Mouse (Mus musculus): ENCODE measurements around the gene Mrpl32.

Gene Mrpl32

DNA sequence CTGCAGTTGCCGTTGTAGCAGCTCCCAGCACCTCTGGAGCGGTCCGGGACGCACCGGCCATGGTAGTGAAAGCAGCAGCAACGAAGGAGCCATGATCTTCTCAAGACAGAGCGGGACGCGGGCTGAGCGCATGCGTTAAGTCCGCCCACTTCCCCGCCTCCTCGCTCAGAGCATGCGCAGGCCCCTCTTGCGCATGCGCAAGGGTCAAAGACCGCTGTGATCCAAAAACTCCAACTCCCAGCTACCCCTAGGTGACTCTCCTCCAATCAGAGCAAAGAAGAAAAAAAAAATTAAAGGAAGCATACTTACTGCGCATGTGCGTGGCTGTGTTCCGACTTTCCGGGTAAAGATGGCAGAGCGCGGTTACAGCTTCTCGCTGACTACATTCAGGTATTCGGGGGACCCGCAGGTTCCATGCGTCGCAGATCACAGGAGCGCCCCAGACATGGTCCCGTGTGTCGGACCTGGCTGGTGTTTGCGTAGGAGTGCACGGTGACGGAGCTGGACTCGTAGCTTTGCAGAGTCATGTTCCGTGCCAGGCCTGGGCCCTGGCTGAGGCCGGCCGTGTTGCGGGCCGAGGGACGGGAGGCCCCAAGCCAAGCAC is at the start of gene Mrpl32, which contains the start of gene Psma2:
Mrpl32 (minus strand) TSS at position 240 of the 604 bp plus-strand sequence.
Psma2 (plus strand) TSS at position 315 of the 604 bp plus-strand sequence.
- DNase-seq (ENCODE audit: low spot score in 2 of 2): peak; percentile 96 to 98

DNA sequence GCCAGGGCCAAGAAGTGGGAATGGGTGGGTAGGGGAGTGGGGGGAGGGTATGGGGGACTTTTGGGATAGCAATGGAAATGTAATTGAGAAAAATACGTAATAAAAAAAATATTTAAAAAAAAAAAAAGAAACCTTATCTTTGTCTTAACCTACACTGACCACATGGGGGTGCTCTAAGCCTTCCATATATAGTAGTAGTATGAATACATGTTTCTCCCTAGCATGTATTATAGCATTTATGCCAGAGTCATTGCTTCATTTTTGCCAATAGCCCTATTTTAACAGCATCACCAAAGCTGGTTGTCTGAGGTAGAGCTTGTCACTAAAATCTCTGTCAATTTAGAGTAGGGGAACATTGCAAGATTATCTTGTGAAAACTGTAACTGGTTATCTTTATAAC is 36.3 kb upstream of the Mrpl32 start:
- DNase-seq (ENCODE audit: low spot score in 2 of 2): no peak

DNA sequence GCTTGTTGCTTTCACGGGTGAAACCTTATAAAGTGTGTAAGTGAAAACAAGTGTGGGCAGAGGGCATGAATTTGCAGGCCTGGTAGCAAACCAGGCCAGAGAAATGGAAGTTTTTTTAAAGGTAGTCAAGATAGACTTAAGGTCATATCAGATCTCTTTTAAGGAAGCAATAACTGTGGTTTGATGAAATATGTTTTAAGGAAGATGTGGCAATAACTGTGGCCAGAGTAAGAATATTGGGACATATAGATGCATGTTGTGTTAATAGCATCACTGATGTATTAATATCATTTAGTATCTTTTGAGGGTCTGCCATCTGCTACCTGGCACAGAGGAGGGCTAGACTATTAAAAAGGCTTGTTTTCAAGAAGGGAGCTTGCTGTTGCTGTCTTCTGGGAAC is 27.0 kb upstream of the Mrpl32 start:
- no peak for DNase-seq (ENCODE audit: low spot score in 2 of 2)

DNA sequence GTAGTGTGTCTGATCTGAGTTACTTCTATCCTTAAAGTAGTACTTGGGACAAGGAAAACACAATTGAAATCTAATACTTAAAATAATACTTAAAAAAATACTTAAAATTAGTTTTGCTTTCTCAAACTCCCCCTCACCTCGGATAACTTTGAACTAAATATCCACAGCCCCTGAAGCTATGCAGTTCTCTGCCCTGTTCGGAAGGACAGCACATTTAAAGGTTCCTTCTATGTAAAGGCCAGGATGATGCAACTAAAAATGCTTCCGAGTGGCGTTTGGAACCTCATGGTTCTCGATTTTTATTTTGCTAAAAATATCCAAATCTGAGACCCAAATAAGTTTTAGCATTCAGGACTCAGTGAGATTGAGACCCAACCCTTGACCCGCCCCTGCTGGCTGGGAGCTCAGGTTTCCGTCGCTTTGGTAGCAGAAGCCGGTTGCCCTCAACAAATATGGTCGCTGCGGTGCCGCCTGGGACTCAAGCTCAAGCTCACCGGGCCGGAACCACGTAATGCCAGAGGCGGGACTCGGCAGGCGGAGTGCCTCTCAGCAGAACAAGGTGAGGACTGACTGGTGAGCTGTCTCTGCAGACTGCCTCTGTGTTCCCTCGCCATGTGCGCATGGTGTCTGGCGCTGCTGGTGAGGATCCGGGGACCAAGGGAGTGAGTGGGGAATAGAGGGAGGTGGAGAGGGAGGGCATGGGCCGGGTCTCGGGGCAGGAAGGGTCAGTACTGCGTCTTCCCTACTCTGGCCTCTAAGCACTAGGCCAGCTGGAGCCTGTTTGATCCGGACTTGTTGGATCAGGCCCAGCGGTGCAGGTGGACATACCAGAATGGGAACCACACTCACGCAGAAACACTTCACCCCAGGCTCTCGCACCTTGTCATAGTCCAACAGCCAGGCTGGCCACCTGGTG is 17.0 kb upstream of the Mrpl32 start, which contains the start of gene AW209491:
AW209491 (plus strand) TSS at position 429 of the 916 bp plus-strand sequence.
- peak; percentile 89 to 95 for DNase-seq (ENCODE audit: low spot score in 2 of 2)

DNA sequence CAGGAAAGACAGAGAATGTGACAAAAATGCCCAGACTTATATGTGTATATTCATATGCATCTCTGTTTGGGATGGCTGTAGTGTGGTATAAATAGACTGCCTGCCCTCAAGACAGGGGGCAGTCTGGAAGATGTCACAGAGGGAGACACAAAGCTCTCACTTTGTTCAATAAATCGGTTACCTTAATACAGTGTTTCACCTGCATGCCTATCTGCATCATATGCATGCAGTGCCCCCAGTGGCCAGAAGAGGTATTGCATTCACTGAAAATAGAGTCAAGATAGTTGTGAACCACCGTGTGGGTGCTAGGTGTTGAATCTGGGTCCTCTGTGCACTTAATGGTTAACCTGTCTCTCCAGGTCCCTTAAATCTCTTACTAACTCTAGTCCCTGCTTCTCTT is 5.8 kb upstream of the Mrpl32 start:
- DNase-seq (ENCODE audit: low spot score in 2 of 2): peak in 1 of 2 experiments; percentile 70

DNA sequence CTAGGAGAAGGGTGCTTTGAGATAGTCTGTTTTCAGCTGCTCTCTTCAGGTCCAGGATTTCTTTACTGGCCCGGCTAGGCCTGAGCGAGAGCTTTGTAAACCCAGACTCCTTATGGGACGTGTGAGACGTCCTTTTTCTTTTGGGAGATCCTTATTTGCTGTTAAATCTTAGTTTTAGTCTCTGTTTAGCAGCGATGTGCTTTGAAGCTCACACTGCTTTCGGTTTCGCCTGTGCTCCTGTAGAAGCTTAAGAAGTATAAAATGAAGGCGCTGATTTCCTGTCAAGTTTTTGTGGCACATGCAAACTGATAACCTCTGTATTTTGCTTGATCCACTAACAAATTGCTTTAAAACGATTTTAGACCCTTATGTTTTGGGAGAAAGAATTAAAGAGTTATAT is 588 bp upstream of the Mrpl32 start:
- no peak for DNase-seq (ENCODE audit: low spot score in 2 of 2)

DNA sequence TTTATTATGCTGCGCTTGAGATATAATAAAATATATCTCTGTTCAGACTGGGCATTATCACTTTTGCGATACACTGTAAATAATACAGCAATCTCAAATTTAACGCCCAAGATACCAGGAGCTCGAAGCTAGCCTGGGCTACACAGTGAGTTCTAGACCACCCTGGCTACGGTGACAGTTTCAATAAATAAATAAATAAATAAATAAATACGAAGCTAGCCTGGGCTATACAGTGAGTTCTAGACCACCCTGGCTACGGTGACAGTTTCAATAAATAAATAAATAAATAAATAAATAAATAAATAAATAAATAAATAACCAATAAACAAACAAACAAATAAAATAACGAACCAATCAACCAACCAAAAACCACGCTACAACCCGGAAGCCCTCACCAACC is 502 bp downstream of the Mrpl32 start:
- no peak for DNase-seq (ENCODE audit: low spot score in 2 of 2)

DNA sequence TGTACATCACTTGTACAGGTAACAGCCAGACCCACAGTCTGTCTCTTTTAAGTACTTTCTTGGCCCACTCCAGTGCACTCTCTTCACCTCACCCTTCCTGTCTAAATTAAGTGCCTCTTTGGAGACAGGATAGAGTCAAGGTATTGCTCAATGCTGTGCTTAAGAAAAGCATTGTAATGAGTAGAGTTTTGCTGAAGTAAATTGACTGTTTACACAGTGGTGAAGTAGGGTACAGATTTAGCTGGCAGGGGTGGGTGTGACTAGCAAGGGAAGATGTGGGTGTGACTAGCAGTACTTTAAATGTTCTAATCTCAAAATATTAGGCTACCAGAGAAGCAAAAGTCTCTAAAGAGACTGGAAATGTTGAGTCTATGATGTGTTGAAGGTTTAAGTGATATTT is 5.3 kb downstream of the Mrpl32 start:
- DNase-seq (ENCODE audit: low spot score in 2 of 2): no peak

DNA sequence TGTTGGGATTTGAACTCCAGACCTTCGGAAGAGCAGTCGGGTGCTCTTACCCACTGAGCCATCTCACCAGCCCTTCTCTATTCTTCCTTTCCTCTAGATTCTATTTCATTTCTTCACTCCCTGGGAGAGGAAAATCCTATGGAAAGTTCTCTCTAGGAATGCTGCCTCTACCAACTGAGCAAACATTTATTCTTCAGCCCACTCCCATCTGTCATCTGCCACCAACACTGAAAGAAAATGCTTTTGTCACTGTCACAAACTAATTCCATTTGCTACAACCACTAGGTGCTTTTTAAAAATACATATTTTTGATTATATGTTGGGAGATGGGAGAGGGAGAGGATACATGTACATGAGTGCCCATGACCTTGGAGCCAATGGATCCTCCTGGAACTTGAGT is 10.2 kb downstream of the Mrpl32 start:
- DNase-seq (ENCODE audit: low spot score in 2 of 2): no peak

DNA sequence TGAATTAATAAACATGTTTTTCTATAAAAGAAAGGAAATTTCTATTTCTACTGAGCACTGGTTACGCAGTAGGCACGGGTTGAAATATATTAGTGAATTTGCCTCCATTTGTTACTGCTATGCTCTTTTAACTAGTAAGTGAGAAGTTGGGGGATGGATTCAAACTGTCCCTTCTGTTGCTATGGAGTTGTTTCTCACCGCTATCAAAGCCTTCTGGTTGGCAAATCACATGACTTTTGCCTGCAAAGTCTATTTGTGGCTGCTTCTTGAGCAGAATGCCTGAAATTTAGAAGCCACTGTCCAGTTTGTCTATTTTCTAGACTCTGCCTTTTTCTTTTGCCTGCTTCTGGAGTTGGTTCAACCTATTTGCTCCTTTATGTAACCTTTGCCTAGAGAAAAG is 32.6 kb downstream of the Mrpl32 start:
- no peak for DNase-seq (ENCODE audit: low spot score in 2 of 2)

DNA sequence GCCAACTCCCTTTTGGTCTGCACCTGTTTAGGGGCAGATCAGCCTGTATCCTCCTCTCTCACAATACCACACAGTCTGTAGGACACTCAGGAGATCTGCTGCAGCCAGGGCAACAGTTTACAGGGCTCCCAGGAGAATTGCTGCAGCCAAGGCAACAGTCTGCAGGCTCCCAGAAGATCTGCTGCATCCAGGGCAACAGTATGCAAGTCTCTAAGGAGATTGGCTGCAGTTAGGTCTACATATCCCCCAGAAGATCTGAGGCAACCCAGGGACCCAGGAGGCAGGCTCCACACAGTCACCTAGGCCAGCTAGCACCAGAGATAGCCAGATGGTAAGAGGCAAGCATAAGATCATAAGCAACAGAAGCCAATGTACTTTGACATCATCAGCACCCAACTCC is 38.8 kb downstream of the Mrpl32 start:
- DNase-seq (ENCODE audit: low spot score in 2 of 2): no peak

DNA sequence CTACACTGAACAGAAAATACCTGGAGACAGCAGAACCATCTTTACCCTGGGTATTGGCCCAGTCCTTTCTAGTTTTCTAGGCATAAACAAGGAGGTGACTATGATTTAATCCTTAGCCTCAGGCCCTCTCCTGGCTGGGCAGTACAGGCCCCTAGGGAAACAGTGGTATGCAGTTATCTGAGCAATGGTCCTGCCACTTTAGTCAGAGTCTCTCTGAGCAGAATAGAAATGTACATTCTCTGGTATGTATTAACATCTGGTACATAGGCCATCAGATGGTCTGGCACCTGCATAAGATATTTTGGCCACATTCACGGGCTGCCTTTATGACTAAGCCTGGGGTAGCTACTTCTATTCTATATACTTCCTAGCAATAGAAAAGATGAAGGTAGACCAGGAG is 51.6 kb downstream of the Mrpl32 start:
- no peak for DNase-seq (ENCODE audit: low spot score in 2 of 2)

Data from urinary bladder, postnatal 4 days (tissue).